Mouse (Mus musculus): ENCODE data around the gene Dhps.
"Not testable (repeated sequence)": the region's sequence is repeated elsewhere in the genome, so short reads cannot be mapped to it uniquely, and the experiment has no call there.

The Dhps gene

DNA sequence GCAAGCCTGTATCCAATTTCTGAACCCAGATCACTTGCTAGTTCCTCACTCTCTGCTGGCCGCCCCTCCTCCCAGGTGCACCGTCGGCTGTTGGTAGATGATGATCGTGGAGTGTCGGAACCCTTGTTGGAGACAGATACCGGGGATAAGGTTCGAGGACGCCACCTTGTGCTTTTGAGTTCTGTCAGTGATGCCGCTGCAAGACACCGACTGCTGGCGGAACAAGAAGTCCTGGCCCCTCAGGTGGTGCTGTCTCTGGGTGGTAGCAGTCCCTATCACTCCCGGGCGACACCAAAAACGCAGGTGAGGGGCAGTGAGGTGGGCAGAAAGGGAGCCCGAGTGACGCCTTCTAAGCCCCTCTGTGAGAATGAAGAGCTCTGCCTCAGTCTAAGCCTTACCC is 24.6 kb downstream of the Dhps start:
- no peak for DNase-seq (ENCODE audit: low read depth)

DNA sequence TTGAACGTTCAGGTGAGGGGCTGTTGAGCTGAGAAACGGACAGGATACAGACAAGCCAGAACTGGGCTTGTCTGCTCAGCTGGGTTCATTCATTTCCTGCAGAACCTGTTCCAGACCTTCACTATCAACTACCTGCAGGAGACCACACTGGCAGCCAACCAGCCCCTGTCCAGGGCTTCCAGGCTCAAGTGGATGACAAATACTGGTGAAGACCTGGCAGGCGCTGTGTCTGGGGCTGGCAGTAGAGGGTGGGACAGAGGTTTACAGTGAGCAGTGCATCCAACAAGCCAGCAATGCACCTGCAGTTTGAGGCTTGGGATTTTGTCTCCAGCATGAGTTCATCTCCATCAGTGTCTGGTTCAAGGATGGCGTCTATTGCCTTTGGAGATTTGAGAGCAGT is 25.3 kb downstream of the Dhps start:
- no peak for DNase-seq (ENCODE audit: low read depth)

DNA sequence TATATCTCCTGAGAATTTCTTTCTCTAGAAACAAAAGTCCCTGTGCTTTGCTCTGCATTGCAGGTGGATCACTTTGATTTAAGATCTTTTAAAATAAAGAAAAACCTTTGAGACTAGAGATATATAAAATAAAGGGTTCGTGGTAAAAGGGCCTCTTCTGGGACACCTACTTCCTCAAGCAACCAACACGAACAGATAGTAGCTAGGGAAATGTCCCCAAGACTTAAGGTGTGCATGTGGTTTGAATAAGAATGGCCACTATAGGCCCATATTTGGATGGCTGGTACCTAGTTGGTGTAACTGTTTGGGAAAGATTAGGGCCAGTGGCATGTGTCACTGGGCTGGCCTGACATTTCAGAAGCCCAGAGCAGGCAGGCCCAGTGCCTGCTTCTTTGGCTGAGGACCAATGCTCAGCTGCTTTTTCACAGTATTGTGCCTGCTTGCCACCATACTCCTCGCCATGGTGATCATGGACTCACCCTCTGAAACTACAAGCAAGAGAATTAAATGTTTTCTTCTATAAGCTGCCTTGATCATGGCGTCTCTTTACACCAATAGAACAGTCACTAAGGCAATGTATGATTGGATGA is 28.6 kb downstream of the Dhps start:
- DNase-seq (ENCODE audit: low read depth) = no peak

DNA sequence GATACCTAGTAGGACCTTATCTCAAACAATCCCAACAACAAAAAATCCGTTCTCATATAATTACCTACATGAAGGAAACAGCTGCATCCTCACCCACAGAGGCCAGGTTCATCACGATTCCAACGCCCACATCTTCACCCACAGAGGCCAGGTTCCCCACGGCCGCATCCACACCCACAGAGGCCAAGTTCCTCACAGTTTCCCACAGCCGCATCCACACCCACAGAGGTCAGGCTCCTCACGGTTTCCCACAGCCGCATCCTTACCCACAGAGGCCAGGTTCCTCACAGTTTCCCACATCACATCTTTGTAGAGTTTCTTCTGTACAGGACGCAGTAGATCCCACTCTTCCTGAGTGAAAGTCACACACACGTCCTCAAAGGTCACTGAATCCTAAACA is 41.7 kb downstream of the Dhps start:
- no peak for DNase-seq (ENCODE audit: low read depth)

DNA sequence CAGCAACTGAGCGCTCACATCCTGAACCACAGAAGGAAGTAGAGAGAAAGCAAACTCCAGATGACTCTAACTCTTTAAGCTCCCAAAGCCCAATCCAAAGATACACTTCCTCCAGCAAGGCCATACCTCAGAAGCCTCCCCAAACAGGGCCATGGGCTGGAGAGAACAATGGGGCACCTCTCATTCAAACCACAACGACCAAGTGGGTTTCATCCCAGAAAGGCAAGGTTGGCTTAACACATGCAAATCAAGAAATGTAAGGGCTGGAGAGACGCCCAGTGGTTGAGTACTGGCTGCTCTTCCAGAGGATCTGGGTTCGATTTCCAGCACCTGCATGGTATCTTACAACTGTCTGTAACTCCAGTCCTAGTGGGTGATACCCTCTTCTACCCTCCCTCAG is 43.9 kb downstream of the Dhps start:
- no peak for DNase-seq (ENCODE audit: low read depth)

DNA sequence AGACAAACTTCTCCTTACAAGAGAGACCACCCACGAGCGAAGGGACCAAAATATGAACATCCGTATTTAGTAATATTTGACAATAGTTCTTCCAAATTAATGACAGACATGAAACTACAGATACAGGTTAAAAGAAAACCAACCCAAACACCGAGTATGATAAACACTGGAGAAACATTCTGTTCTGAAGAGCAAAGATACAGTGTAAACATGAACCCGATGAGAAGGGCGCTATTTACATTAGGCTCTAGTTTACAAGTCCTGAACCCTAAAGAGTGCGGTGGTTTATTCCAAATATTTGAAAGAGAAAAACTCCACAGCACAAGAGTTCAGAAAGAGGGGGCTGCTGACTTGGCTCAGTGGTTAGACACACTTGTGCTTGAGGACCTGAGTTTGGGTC is 45.4 kb downstream of the Dhps start:
- DNase-seq (ENCODE audit: low read depth) = no peak

DNA sequence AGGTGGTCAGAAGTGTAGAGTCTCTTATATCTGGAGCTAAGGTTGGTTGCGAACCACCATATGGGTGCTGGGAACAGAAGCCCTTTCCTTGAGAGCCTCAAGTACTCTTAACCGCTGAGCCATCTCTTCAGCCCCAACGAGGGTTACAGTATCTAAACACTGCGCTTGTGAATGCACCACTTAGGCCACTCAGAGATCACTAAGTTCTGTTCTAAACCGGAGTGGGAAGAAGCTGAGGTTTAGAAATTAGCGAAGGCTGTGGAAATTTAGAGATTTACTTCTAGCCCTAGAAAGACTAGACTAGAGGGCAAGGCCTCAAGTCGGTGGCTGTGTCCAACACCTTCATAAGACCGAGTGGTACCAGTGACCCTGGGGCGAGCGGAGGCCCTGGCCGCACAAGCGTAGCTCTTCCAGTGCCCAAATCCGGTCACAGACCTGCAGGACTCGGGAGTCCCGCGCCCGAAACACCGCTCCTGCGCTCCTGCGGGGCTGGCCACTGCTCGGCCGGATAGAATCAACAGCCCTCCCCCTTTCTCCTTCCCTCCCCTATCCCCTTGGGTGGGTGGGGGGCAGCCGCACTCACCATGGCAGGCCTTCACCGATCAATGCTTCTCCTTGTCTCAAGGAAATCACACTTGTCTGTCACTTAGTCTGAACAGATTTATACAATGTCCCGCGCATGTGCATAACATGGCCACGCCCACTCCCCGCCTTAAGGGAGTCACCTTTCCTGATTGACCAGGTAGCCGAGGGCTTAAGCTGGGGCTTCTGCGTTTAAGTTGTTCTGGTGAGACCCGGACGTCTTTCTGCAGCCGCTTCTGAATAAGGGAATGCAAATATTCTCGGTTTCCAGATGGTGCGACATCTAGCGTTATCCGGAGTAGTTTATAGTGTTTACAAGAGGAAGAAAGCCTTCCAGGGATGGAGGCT is 47.8 kb downstream of the Dhps start:
- peak; percentile 66 for DNase-seq (ENCODE audit: low read depth)

DNA sequence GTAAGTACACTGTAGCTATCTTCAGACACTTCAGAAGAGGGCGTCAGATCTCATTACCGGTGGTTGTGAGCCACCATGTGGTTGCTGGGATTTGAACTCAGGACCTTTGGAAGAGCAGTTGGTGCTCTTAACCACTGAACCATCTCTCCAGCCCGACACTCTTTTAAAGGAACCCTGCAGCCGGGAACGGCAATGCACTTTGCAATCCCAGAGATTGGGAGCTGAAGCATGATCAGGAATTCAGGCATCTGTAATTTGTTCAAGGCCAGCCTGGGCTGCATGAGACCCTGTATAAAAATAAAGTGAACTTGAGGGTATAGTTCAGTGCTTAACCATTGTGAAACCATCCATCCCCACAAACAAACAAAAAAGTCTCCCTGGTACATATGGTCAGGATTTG is 48.7 kb downstream of the Dhps start:
- not testable (repeated sequence) for DNase-seq (ENCODE audit: low read depth)

DNA sequence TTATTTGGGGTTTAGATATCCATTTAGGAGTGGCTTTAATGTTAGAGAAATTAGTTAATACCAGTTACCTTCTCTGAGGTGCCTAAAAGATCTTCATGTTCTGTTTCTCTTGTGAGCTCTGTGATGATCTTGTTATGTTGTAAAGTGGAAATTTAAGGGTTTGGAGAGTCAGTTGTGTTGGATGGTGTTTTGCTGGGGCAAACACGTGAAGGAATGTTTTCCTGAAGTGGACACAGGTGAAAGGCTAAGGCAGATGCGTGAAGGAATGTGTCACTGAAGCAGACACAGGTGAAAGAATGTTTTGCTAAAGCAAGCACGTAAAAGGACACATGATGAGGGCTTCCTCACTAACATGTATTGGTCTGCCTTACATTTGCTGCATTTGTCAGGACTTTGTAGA is 51.4 kb downstream of the Dhps start, which contains the start of gene Zfp791:
Gene Zfp791, minus strand, starts transcription at position 101 of the 400 bp plus-strand sequence.
- no peak for DNase-seq (ENCODE audit: low read depth)

DNA sequence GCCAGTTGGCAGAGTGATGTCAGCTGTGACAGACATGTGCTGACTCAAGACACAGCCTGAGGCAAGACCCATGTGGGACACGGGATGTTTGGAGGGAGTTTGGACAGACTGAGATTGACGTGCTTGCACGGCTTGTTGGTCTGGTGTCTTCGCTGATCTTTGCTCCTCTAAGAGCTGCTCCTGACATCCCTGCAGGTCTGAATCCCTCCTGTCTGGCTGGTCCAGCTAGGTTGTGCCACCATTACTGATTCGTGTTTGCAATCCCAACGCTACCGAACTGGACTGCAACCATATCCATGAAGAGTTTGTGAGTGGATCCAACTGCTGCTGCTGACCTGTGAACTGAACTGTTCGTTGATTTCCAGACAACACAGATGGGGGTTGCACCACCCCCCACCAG is 52.1 kb downstream of the Dhps start:
- DNase-seq (ENCODE audit: low read depth) = no peak
